Mouse (Mus musculus) lung, embryonic 14.5 days (tissue): Measurements from ENCODE around the gene Accsl. TPM values are rescaled to one million over a fixed set of nuclear protein-coding genes. Genes with fewer than 3 reads are reported as not detected.
A peak's percentile ranks its signal among the peaks of the same experiment; 100 is the strongest.

Experiments used
- ATAC-seq: fragments of 200-750 bp; cut with Nextera tagmentation; 2 replicates; pipeline ENCODE4 v1.8.0; 2017; ENCODE audit warnings: mild to moderate bottlenecking, moderate TSS enrichment, moderate library complexity; ENCODE audit not compliant: insufficient read depth
- DNase-seq: peaks from one replicate; pipeline ENCODE4 v3.0.0-alpha.2; 2015
- H3K27ac ChIP-seq: fragments of 300-500 bp; sonication (generic); 2 replicates; pipeline ENCODE4 v1.5.1; 2014; ENCODE audit warnings: low read depth, mild to moderate bottlenecking, moderate library complexity
- H3K27me3 ChIP-seq: fragments of 300-500 bp; sonication (generic); 2 replicates; pipeline ENCODE4 v1.6.1; 2014; ENCODE audit warnings: low read length, control low read depth; ENCODE audit not compliant: insufficient read depth
- H3K36me3 ChIP-seq: fragments of 300-500 bp; sonication (generic); 2 replicates; pipeline ENCODE4 v1.6.1; 2014; ENCODE audit warnings: control low read depth; ENCODE audit not compliant: insufficient read depth
- H3K4me1 ChIP-seq: fragments of 300-500 bp; sonication (generic); 2 replicates; pipeline ENCODE4 v1.6.1; 2014; ENCODE audit warnings: antibody characterized with exemption, control low read depth; ENCODE audit not compliant: insufficient read depth
- H3K4me2 ChIP-seq: fragments of 300-500 bp; sonication (generic); 2 replicates; pipeline ENCODE4 v1.6.1; 2014; ENCODE audit warnings: mild to moderate bottlenecking
- H3K4me3 ChIP-seq: fragments of 300-500 bp; sonication (generic); 2 replicates; pipeline ENCODE4 v1.5.1; 2014; ENCODE audit warnings: low read depth, low read length
- H3K9ac ChIP-seq: fragments of 300-500 bp; sonication (generic); 2 replicates; pipeline ENCODE4 v1.6.1; 2014
- H3K9me3 ChIP-seq: fragments of 300-500 bp; sonication (generic); 2 replicates; pipeline ENCODE4 v1.6.1; 2016; ENCODE audit warnings: low read depth, low read length, control low read depth
- CTCF ChIP-seq: IDR thresholded peaks from 2 replicates; pipeline ENCODE4 v1.5.1; 2016; ENCODE audit warnings: antibody characterized with exemption, low read depth
- WGBS: fragments of 180-500 bp; shearing (Covaris S2); extraction: QIAGEN DNeasy Blood & Tissue Kit; methylation state at CpG from one replicate; pipeline ENCODE4 v1.1.7; 2014; 5-methylcytosine and 5-hydroxymethylcytosine counted together
- polyA plus RNA-seq: library from polyadenylated mRNA; unstranded; fragments of >200 nt; fragmentation: Nextera tagmentation; extraction: Ambion mirVana; gene quantifications from 2 replicates; pipeline ENCODE4 v1.2.1, GENCODE M21; 2014

Accsl gene
- polyA plus RNA-seq, 1 experiment from 2014 or later = 0.22 TPM

- no peak for TF ChIP-seq CTCF
- H3K4me3 ChIP-seq = no peak overlapping the region
- H3K27ac ChIP-seq = peak overlapping the region; percentile 69; the same call in 1 of the 2 replicates
- H3K9me3 ChIP-seq = no peaks in the 10 kb centered on the region
- ATAC-seq (peak; percentile 19; the same call in 1 of the 2 replicates), DNase-seq (peak; percentile 82)
- 28% methylated on average over 11 of the region's 11 CpGs for WGBS
- no peaks in the 10 kb centered on the region for H3K36me3 ChIP-seq
- H3K9ac ChIP-seq = no peak overlapping the region
- no peaks in the 10 kb centered on the region for H3K27me3 ChIP-seq
- peaks cover 20% of the 10 kb centered on the region for H3K4me1 ChIP-seq
- H3K4me2 ChIP-seq = peak overlapping the region; percentile 18; the same call in 1 of the 2 replicates
These were observed 18.3 kb upstream of the Accsl start for GRCm38 (mm10) chr2:93887273-93887672.

- no peak for ATAC-seq
- H3K9ac ChIP-seq = no peak overlapping the region
These were observed 17.2 kb upstream of the Accsl start for GRCm38 (mm10) chr2:93886013-93886794.

GRCm38 (mm10) chr2:93883066-93883465, 14.1 kb upstream of the Accsl start:
- Histone ChIP-seq H3K4me3 (no peak overlapping the region), H3K36me3 (no peaks in the 10 kb centered on the region), H3K9ac (no peak overlapping the region), H3K9me3 (no peaks in the 10 kb centered on the region), H3K27me3 (no peaks in the 10 kb centered on the region), H3K4me1 (peaks cover 12% of the 10 kb centered on the region), H3K4me2 (no peak overlapping the region), H3K27ac (no peak overlapping the region)
- TF ChIP-seq CTCF = peak; percentile 17; the same call in 1 of the 2 replicates
- ATAC-seq = no peak
- peak; percentile 20 for DNase-seq
- WGBS = 54% methylated on average over 5 of the region's 5 CpGs

More at GRCm38 (mm10) chr2:93886013-93886794, 17.2 kb upstream of the Accsl start:
- H3K4me2 ChIP-seq = no peak overlapping the region
- DNase-seq = peak; percentile 31
- H3K9me3 ChIP-seq = no peaks in the 10 kb centered on the region
- peaks cover 13% of the 10 kb centered on the region for H3K4me1 ChIP-seq
- H3K4me3 ChIP-seq = no peak overlapping the region
- peak overlapping the region; percentile 69; the same call in 1 of the 2 replicates for H3K27ac ChIP-seq
- no peaks in the 10 kb centered on the region for H3K36me3 ChIP-seq
- no peak for TF ChIP-seq CTCF
- 33% methylated on average over 10 of the region's 10 CpGs for WGBS
- no peaks in the 10 kb centered on the region for H3K27me3 ChIP-seq

GRCm38 (mm10) chr2:93881640-93882367, 12.8 kb upstream of the Accsl start:
- no peak overlapping the region for H3K4me3 ChIP-seq
- no peak overlapping the region for H3K9ac ChIP-seq
- no peak for TF ChIP-seq CTCF
- H3K4me2 ChIP-seq = no peak overlapping the region
- no peak overlapping the region for H3K27ac ChIP-seq
- H3K9me3 ChIP-seq = no peaks in the 10 kb centered on the region
- DNase-seq = no peak
- H3K27me3 ChIP-seq = no peaks in the 10 kb centered on the region
- WGBS = 84% methylated on average over 9 of the region's 9 CpGs
- peaks cover 8% of the 10 kb centered on the region; the same call in 1 of the 2 replicates for H3K4me1 ChIP-seq
- H3K36me3 ChIP-seq = no peaks in the 10 kb centered on the region
- no peak for ATAC-seq

- Histone ChIP-seq H3K4me2 (no peak overlapping the region), H3K9ac (no peak overlapping the region), H3K4me3 (no peak overlapping the region), H3K27ac (no peak overlapping the region), H3K9me3 (no peaks in the 10 kb centered on the region), H3K36me3 (no peaks in the 10 kb centered on the region), H3K27me3 (no peaks in the 10 kb centered on the region), H3K4me1 (no peaks in the 10 kb centered on the region)
- peak; percentile 26 for DNase-seq
- no peak for TF ChIP-seq CTCF
- 45% methylated on average over 3 of the region's 3 CpGs for WGBS
- no peak for ATAC-seq
These were observed 12.0 kb upstream of the Accsl start for GRCm38 (mm10) chr2:93880981-93881380.

GRCm38 (mm10) chr2:93880450-93880849, 11.5 kb upstream of the Accsl start:
- 48% methylated on average over 8 of the region's 8 CpGs for WGBS
- no peak for TF ChIP-seq CTCF

GRCm38 (mm10) chr2:93877005-93877404, 8.0 kb upstream of the Accsl start:
- H3K4me1 ChIP-seq = peaks cover 7% of the 10 kb centered on the region; the same call in 1 of the 2 replicates
- H3K9me3 ChIP-seq = no peaks in the 10 kb centered on the region
- WGBS = 40% methylated on average over 5 of the region's 5 CpGs
- TF ChIP-seq CTCF = no peak
- H3K27me3 ChIP-seq = no peaks in the 10 kb centered on the region
- ATAC-seq = no peak
- H3K27ac ChIP-seq = no peak overlapping the region
- no peaks in the 10 kb centered on the region for H3K36me3 ChIP-seq
- DNase-seq = peak; percentile 58
- H3K4me3 ChIP-seq = no peak overlapping the region
- H3K9ac ChIP-seq = no peak overlapping the region
- H3K4me2 ChIP-seq = no peak overlapping the region

More at GRCm38 (mm10) chr2:93880450-93880849, 11.5 kb upstream of the Accsl start:
- ATAC-seq (no peak), DNase-seq (no peak)
- H3K4me3 ChIP-seq = no peak overlapping the region
- no peak overlapping the region for H3K4me2 ChIP-seq
- H3K27me3 ChIP-seq = no peaks in the 10 kb centered on the region
- no peaks in the 10 kb centered on the region for H3K36me3 ChIP-seq
- H3K9ac ChIP-seq = no peak overlapping the region
- no peaks in the 10 kb centered on the region for H3K9me3 ChIP-seq
- no peaks in the 10 kb centered on the region for H3K4me1 ChIP-seq
- no peak overlapping the region for H3K27ac ChIP-seq
